Mouse (Mus musculus): ENCODE data around the gene Gm28048.
A peak's percentile ranks its signal among the peaks of the same experiment; 100 is the strongest.

The Gm28048 gene

GRCm38 (mm10) chr11:22858441-22859300, 123.2 kb downstream of the Gm28048 start:
- no peak for DNase-seq

DNA sequence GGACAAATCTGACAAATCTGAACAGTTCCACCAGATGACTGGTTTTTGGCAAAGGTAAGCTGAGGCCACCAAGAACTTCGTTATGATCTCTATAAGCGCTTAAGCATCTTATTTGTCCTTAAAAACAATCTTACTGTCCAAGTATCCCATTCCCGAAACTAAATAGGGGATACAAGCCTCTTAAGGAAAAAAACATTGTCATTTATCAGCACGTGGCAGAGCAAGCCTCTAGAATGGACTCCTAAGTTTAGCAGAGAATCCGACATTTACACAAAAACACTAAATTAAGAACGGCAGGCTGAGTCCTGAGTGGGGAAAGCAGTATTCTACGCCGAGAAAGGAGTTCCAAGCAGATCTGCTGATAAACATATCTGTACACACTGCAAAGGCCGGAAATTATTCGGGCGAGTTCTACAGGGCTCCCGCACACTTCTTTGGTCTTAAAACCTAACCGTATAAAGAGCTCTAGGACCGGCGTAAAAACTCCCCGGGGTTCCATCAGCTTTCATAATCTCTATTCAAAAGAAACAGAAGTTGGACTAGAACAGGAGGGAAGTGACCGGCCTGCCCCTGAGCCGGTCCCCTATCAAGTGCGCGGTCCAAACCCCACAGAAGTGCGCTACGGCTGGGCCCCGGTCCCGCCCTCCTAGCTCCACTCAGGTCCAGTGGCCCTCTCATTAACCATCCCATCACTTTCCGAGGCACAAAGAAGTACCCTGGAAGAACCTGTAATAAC, 124.0 kb downstream of the Gm28048 start:
- no peak for DNase-seq

GRCm38 (mm10) chr11:22857106-22857704, 124.7 kb downstream of the Gm28048 start:
- no peak for DNase-seq

GRCm38 (mm10) chr11:22856371-22856965, 125.4 kb downstream of the Gm28048 start:
- no peak for DNase-seq

DNA sequence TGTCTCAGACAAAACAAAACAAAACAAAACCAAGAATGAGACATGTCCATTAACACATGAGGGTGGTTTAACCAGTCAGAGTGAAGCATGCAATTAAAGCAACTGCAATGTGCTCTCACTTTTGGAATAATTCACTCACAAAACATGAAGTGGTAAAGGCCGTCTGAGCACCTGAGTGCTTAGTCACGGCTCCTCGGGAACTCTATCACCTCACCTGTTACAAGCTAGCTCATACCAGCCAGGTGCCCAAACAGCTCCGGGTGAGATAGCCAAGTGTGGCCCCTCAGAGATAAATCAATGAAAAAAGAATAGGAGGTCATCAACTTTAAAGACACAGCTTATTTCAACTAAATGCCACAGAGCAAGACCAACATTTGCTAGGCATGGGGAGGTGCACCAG, 127.3 kb downstream of the Gm28048 start:
- no peak for DNase-seq

GRCm38 (mm10) chr11:22853477-22854157, 128.3 kb downstream of the Gm28048 start:
- no peak for DNase-seq

DNA sequence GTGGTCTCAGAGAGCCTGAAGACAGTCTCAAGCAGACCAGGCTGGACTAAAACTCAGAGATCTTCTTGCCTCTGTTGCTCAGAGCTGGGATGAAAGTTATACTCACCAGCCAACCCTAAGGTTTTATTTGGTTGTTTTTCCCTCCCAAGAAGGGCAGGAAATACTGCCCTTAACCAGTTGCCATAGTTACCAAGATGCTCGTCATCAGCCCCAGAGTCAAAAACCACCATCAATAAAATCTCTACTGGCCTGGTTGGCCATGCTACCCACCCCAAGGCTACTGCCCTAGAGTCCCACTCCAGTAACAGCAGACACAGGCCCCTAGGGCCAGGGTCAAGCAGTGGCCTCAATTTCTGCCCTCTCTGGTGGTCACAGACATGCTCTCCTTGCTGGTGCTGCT, 129.4 kb downstream of the Gm28048 start:
- DNase-seq = no peak

GRCm38 (mm10) chr11:22851416-22851815, 130.5 kb downstream of the Gm28048 start:
- no peak for DNase-seq

DNA sequence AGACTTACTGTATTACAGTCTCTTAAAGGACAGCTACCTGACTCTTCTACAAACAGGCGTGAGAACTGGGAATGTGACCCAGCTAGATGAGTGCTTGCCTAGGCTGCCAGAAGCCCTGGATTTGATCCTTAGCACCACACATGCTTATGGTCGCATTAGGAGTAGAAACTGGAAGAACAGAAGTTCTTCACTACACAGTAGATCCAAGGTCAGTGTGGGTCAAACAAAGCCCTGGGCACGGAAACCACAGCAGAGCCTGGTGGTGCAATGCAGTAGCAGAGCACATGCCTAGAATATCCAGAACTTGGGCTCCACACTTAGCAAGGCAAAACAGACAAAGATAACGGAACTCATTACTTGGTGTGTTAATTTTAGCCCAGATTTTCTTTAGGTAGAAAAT, 131.8 kb downstream of the Gm28048 start:
- DNase-seq = no peak

DNA sequence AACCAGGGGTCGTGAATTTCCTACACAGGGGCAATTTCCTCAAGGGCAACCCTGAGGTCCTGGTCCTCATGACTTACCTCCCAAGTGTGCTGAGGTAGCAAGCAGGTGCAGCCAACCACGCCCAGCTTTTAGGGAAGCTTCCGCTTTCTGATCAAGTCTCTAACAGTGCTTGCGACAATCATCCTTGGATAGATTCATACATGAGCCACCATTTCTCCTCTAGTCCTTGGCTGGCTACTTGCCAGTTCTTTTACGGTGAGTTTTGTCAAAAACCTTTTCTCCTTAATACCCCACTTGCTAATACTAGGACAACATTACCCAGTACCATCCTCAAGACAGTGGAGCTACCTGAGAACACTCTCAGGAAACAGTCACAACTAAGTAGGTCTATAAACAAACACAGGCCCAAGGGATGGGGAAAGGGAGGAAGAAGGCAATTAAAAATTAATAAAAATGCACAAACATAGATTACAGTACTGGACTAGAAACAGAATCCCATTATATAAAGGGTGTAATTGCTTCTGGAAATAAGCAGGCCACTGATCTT, 133.2 kb downstream of the Gm28048 start:
- DNase-seq = no peak

DNA sequence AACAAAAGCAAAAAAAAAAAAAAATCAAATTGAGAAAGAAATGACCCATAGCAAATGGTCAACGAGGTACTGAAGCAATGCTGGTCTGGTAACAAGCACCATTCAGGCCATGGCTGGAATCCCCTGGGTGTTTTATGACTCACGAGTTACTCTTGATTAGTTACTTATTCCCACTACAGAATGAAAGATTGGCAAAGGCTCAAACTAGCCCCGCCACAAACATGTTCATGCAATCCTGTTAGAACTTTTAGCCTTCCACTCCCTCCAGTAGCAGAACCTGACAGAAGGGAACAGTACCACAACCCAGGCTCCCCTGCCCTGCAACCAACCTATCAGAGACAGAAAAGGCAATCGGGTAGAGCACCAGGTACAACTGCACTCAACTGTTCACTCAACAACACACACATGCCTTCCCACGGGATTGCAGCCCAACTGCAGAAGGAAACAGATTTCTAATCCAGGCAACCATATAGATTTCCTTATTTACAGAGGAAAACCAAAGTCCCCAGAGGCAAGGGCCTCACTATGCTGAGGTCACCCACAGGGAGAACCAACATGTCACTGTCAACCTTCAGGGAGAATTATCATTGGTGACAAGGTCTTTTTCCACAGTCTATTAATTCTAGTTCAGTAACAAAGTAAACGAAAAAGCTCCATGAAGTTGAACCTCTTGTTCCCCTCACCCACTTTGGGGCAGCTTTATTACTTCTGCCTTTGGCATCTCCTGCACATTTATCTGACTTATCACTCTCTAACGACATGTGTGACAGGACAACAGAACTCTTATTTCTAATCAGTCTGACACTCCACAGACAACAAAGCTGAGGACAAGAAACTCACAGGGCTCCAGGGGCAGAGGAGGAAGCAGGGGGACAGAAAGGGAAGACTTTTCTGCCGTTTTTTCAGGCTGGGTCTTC, 133.9 kb downstream of the Gm28048 start:
- DNase-seq = no peak

GRCm38 (mm10) chr11:22846960-22847731, 134.7 kb downstream of the Gm28048 start:
- DNase-seq = no peak

DNA sequence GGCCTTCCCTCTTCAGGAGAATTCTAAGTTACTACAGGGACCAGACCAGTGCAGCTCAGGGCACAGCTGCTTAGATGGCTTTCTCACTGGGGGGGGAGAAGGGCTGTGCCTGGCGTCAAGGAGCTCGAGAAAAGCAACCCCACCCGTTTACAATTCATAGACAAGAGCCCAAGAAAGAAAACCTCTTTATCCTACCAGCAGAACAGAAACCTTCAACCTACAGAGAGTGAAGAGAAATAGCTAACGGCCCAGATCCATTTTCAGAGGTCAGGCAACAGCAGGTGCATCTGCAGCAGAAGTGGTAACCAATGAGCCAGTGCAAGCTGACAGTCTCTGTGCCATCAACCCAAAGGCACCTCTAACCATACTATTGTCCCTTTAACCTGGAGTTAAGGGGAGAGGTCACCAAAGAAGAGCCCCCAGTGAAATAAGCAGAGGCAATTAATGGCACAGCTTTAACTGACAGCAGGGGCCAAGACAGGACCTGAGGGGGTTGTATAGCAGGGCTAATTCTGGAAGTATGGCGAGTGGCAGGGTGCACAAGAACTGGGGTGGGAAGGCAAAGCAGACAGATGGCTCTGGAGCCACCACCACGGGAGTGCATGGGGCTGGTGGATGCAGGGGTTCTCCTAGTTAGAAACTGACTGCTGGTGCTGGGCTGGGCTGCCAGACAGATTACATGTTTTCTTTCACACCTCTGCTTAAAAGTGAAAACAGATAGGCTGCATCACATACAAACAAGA, 135.6 kb downstream of the Gm28048 start:
- DNase-seq = peak in 1 of 2 experiments; percentile 34

- DNase-seq = no peak
Observed at GRCm38 (mm10) chr11:22844754-22845718, 136.9 kb downstream of the Gm28048 start.

DNA sequence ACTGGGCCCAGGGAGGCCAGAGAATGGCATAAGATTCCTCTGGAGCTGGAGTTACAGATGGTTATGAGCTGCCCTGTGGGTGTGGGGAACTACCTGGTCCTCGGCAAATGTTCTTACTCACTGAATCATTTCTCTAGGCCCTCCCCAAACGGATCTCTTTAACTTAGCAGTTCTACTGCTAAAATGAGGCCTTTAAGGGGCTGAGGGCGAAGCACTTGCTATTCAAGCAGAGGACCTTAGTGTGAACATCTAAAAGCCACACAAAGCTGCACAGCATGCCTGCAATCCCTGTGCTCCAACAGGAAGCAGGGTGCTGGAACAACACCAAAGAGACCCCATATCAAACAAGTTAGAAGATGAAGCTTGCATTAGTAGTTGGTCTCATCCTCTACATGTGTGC, 142.4 kb downstream of the Gm28048 start:
- DNase-seq = no peak

GRCm38 (mm10) chr11:22838361-22838760, 143.5 kb downstream of the Gm28048 start:
- DNase-seq = no peak

DNA sequence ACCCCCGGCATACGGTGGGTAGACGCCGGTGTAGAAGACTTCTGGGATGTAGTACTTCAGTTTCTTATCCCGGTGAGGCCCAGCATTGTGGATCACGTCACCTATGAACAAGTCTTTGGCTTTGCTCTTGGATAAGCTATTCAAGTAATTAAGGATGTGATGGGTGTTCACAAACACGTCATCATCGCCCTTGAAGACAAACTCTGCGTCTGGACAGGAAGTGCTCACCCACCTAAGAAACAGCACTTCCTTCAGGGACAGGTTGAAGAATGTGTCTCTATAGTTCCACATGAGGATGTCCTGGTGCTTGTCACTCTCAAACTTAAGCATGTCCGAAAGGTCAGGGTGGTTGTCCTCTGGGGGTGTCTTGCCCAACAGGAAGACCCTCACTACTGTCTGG, 145.6 kb downstream of the Gm28048 start:
- DNase-seq = no peak

GRCm38 (mm10) chr11:22832600-22832999, 149.3 kb downstream of the Gm28048 start:
- no peak for DNase-seq
